Mouse (Mus musculus) Patski (cell line): ENCODE results near the gene Cobl. TPM values are rescaled to one million over a fixed set of nuclear protein-coding genes. Genes with fewer than 3 reads are reported as not detected.
A peak's percentile ranks its signal among the peaks of the same experiment; 100 is the strongest.

Experiments
- ATAC-seq: fragments of 100-300 bp; one replicate; pipeline ENCODE4 v1.8.0; 2021
- CTCF ChIA-PET: fragments of 350-600 bp; sonication (Branson Sonifier 250); formaldehyde crosslinking; loops from one replicate; lab custom pipeline; 2022; ENCODE audit warnings: inconsistent platforms; lab: Charles Lee
- POLR2A ChIA-PET: fragments of 350-600 bp; sonication (Branson Sonifier 250); formaldehyde crosslinking; loops from one replicate; lab custom pipeline; 2022; ENCODE audit warnings: antibody characterized with exemption, inconsistent platforms; lab: Charles Lee
- DNase-seq: peaks from one replicate; pipeline ENCODE4 v3.0.0-alpha.2; 2011; ENCODE audit warnings: low read depth, low spot score
- H3K27me3 ChIP-seq: fragments of 371-371 bp; one replicate; pipeline ENCODE4 v1.5.1; 2021
- CTCF ChIP-seq: fragments of 100-300 bp; IDR thresholded peaks from one replicate; pipeline ENCODE4 v1.5.1; 2021
- in situ Hi-C: fragments of 300-500 bp; cut with MboI; formaldehyde crosslinking; loops from 3 replicates; pipeline ENCODE4 v1.11.1; 2018; ENCODE audit warnings: low pct_unique_long_range_greater_than_20kb, mixed read lengths
- polyA plus RNA-seq: library from polyadenylated mRNA; unstranded; gene quantifications from one replicate; pipeline ENCODE4 v1.2.3, GENCODE M21; 2021

Cobl gene
- polyA plus RNA-seq, 1 experiment from 2014 or later, result 51.7 TPM

- TF ChIP-seq CTCF, result no peak
- DNase-seq (no peak), ATAC-seq (no peak)
- no peaks in the 10 kb centered on the region for H3K27me3 ChIP-seq
- ChIA-PET POLR2A (no interaction called here), CTCF (interaction anchor here (0.8 to 1.5 kb wide), 5 partner anchors 9 to 681 kb away, joined by 3 to 4 read pairs (median 3); no protein-coding TSS in a partner anchor)
- in situ Hi-C loops, result loop anchor here (5.0 kb wide), 2 partner anchors 58 to 77 kb away; no protein-coding TSS in a partner anchor
These were observed 4.9 kb upstream of the Cobl start for GRCm38 (mm10) chr11:12469638-12470037.

- ChIA-PET POLR2A (no interaction called here), CTCF (interaction anchor here (1.0 to 1.5 kb wide), 3 partner anchors 11 to 95 kb away, joined by 3 to 4 read pairs (median 3); no protein-coding TSS in a partner anchor)
- ATAC-seq (no peak), DNase-seq (no peak)
- in situ Hi-C loops, result no loop called here
- TF ChIP-seq CTCF, result no peak
- no peaks in the 10 kb centered on the region for H3K27me3 ChIP-seq
These were observed 3.9 kb upstream of the Cobl start for GRCm38 (mm10) chr11:12468661-12469060.

- no peaks in the 10 kb centered on the region for H3K27me3 ChIP-seq
- DNase-seq (no peak), ATAC-seq (no peak)
- no peak for TF ChIP-seq CTCF
- ChIA-PET POLR2A (no interaction called here), CTCF (no interaction called here)
- in situ Hi-C loops, result no loop called here
These were observed 3.1 kb upstream of the Cobl start for GRCm38 (mm10) chr11:12467836-12468235.

GRCm38 (mm10) chr11:12467217-12467616, 2.5 kb upstream of the Cobl start:
- POLR2A ChIA-PET, result no interaction called here

GRCm38 (mm10) chr11:12466606-12467005, 1.8 kb upstream of the Cobl start:
- POLR2A ChIA-PET, result no interaction called here
- in situ Hi-C loops, result no loop called here
- CTCF ChIA-PET, result no interaction called here
- TF ChIP-seq CTCF, result no peak
- ATAC-seq (no peak), DNase-seq (no peak)
- no peaks in the 10 kb centered on the region for H3K27me3 ChIP-seq

More at GRCm38 (mm10) chr11:12467217-12467616, 2.5 kb upstream of the Cobl start:
- in situ Hi-C loops, result no loop called here
- ATAC-seq (no peak), DNase-seq (no peak)
- CTCF ChIA-PET, result no interaction called here
- no peaks in the 10 kb centered on the region for H3K27me3 ChIP-seq
- no peak for TF ChIP-seq CTCF

GRCm38 (mm10) chr11:12465229-12465628, 469 bp upstream of the Cobl start:
- no peak for DNase-seq
- TF ChIP-seq CTCF, result no peak
- peak; percentile 2 for ATAC-seq
- in situ Hi-C loops, result no loop called here
- POLR2A ChIA-PET, result no interaction called here
- CTCF ChIA-PET, result no interaction called here
- no peaks in the 10 kb centered on the region for H3K27me3 ChIP-seq

GRCm38 (mm10) chr11:12463615-12464170, 1.1 kb downstream of the Cobl start:
- CTCF ChIA-PET, result no interaction called here
- H3K27me3 ChIP-seq, result no peaks in the 10 kb centered on the region
- POLR2A ChIA-PET, result interaction anchor here (0.7 kb wide), 1 partner anchor 74 kb away, joined by 3 read pairs; no protein-coding TSS in a partner anchor
- DNase-seq (no peak), ATAC-seq (no peak)
- TF ChIP-seq CTCF, result no peak
- in situ Hi-C loops, result no loop called here

GRCm38 (mm10) chr11:12459781-12460581, 4.8 kb downstream of the Cobl start:
- H3K27me3 ChIP-seq, result no peaks in the 10 kb centered on the region
- ChIA-PET POLR2A (no interaction called here), CTCF (interaction anchor here (1.2 to 2.0 kb wide), 5 partner anchors 10 to 62 kb away, joined by 3 to 6 read pairs (median 4); no protein-coding TSS in a partner anchor)
- no peak for TF ChIP-seq CTCF
- in situ Hi-C loops, result no loop called here
- ATAC-seq (no peak), DNase-seq (no peak)

GRCm38 (mm10) chr11:12458814-12459213, 5.9 kb downstream of the Cobl start:
- no peak for ATAC-seq
- no peak for DNase-seq
- POLR2A ChIA-PET, result no interaction called here
- no peak for TF ChIP-seq CTCF
- CTCF ChIA-PET, result interaction anchor here (0.9 to 1.3 kb wide), 4 partner anchors 10 to 60 kb away, joined by 3 to 4 read pairs (median 4); no protein-coding TSS in a partner anchor
- H3K27me3 ChIP-seq, result no peaks in the 10 kb centered on the region
- in situ Hi-C loops, result no loop called here

GRCm38 (mm10) chr11:12458392-12458791, 6.4 kb downstream of the Cobl start:
- H3K27me3 ChIP-seq, result no peaks in the 10 kb centered on the region
- in situ Hi-C loops, result no loop called here
- ChIA-PET CTCF (interaction anchor here (0.9 to 2.0 kb wide), 4 partner anchors 10 to 84 kb away, joined by 3 to 5 read pairs (median 4); no protein-coding TSS in a partner anchor), POLR2A (no interaction called here)
- TF ChIP-seq CTCF, result no peak
- no peak for DNase-seq
- ATAC-seq, result no peak
